Mouse (Mus musculus) heart, embryonic 13.5 days (tissue): ENCODE measurements around the gene Yars. TPM values are rescaled to one million over a fixed set of nuclear protein-coding genes. Genes with fewer than 3 reads are reported as not detected.

ENCODE experiments used
- ATAC-seq: fragments of 200-750 bp; cut with Nextera tagmentation; 2 replicates; pipeline ENCODE4 v1.8.0; 2017; ENCODE audit warnings: moderate TSS enrichment; ENCODE audit not compliant: insufficient number of reproducible peaks, low FRiP score, low TSS enrichment; ENCODE audit errors: extremely low read depth
- H3K27ac ChIP-seq: fragments of 300-500 bp; sonication (generic); replicated peaks from 2 replicates; pipeline ENCODE4 v1.5.1; 2015; ENCODE audit warnings: moderate library complexity, mild to moderate bottlenecking, inconsistent platforms
- H3K27me3 ChIP-seq: fragments of 300-500 bp; sonication (generic); replicated peaks from 2 replicates; pipeline ENCODE4 v1.6.1; 2015; ENCODE audit warnings: mild to moderate bottlenecking, inconsistent platforms
- H3K36me3 ChIP-seq: fragments of 300-500 bp; sonication (generic); 2 replicates; pipeline ENCODE4 v1.6.1; 2015; ENCODE audit warnings: mild to moderate bottlenecking, inconsistent platforms
- H3K4me1 ChIP-seq: fragments of 300-500 bp; sonication (generic); 2 replicates; pipeline ENCODE4 v1.6.1; 2015; ENCODE audit warnings: inconsistent platforms
- H3K4me2 ChIP-seq: fragments of 300-500 bp; sonication (generic); 2 replicates; pipeline ENCODE4 v1.6.1; 2015; ENCODE audit warnings: inconsistent platforms, mild to moderate bottlenecking, moderate library complexity
- H3K4me3 ChIP-seq: fragments of 300-500 bp; sonication (generic); 2 replicates; pipeline ENCODE4 v1.5.1; 2015; ENCODE audit warnings: moderate library complexity, mild to moderate bottlenecking, inconsistent platforms
- H3K9ac ChIP-seq: fragments of 300-500 bp; sonication (generic); 2 replicates; pipeline ENCODE4 v1.6.1; 2015; ENCODE audit warnings: inconsistent platforms, mild to moderate bottlenecking, moderate library complexity
- H3K9me3 ChIP-seq: fragments of 300-500 bp; sonication (generic); 2 replicates; pipeline ENCODE4 v1.6.1; 2016; ENCODE audit warnings: inconsistent platforms
- WGBS: fragments of 180-500 bp; shearing (Covaris S2); methylation state at CpG from one replicate; pipeline ENCODE4 v1.1.7; 2015; ENCODE audit warnings: mixed read lengths; 5-methylcytosine and 5-hydroxymethylcytosine counted together
- polyA plus RNA-seq: library from polyadenylated mRNA; unstranded; fragments of >200 nt; fragmentation: Nextera tagmentation; extraction: Ambion mirVana; gene quantifications from 2 replicates; pipeline ENCODE4 v1.2.1, GENCODE M21; 2015

Gene Yars
- polyA plus RNA-seq, 1 experiment from 2014 or later = 49.8 TPM

- WGBS = 57% methylated on average over 13 of the region's 13 CpGs
- ATAC-seq = no peak
- Histone ChIP-seq H3K27ac (peak overlapping the region; percentile 41), H3K4me3 (no peak overlapping the region), H3K4me1 (peaks cover 54% of the 10 kb centered on the region), H3K9ac (no peak overlapping the region), H3K27me3 (no peaks in the 10 kb centered on the region), H3K36me3 (peaks cover 45% of the 10 kb centered on the region), H3K9me3 (no peaks in the 10 kb centered on the region), H3K4me2 (peak overlapping the region; percentile 22; the same call in 1 of the 2 replicates)
Measured at GRCm38 (mm10) chr4:129147552-129148103, 41.9 kb upstream of the Yars start.

- peaks cover 58% of the 10 kb centered on the region for H3K36me3 ChIP-seq
- WGBS = 79% methylated on average over 1 of the region's 1 CpGs
Measured at GRCm38 (mm10) chr4:129149321-129149720, 40.2 kb upstream of the Yars start.

GRCm38 (mm10) chr4:129151276-129151811 is 38.2 kb upstream of the Yars start:
- no peak overlapping the region for H3K4me2 ChIP-seq
- peaks cover 76% of the 10 kb centered on the region for H3K36me3 ChIP-seq
- no peaks in the 10 kb centered on the region for H3K27me3 ChIP-seq
- no peaks in the 10 kb centered on the region for H3K9me3 ChIP-seq
- ATAC-seq = no peak
- 88% methylated on average over 4 of the region's 4 CpGs for WGBS
- H3K4me1 ChIP-seq = peaks cover 20% of the 10 kb centered on the region
- H3K27ac ChIP-seq = no peak overlapping the region
- no peak overlapping the region for H3K9ac ChIP-seq
- no peak overlapping the region for H3K4me3 ChIP-seq

More at GRCm38 (mm10) chr4:129149321-129149720, 40.2 kb upstream of the Yars start:
- no peaks in the 10 kb centered on the region for H3K9me3 ChIP-seq
- no peaks in the 10 kb centered on the region for H3K27me3 ChIP-seq
- H3K4me3 ChIP-seq = no peak overlapping the region
- no peak for ATAC-seq
- H3K27ac ChIP-seq = no peak overlapping the region
- no peak overlapping the region for H3K4me2 ChIP-seq
- peaks cover 38% of the 10 kb centered on the region for H3K4me1 ChIP-seq
- H3K9ac ChIP-seq = no peak overlapping the region

DNA sequence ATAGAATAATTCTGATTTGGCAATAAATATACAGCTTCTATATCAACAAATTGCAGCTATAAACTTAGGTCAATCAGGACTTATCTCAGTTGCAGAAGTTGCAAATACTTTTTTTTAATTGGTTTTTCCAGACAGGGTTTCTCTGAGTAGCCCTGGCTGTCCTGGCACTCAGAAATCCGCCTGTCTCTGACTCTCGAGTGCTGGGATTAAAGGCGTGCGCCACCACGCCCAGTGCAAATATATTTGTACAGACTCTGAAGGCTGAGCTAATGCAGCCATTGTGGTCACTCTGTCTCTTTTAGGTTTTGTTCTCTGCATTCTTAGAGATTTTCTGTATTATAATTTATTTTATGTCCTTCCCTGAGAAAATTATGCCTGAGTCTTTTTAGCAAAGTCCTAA is 32.0 kb upstream of the Yars start:
- Histone ChIP-seq H3K36me3 (peaks cover 71% of the 10 kb centered on the region), H3K4me3 (no peak overlapping the region), H3K4me2 (no peak overlapping the region), H3K27me3 (no peaks in the 10 kb centered on the region), H3K27ac (peak overlapping the region; percentile 49; the same call in 1 of the 2 replicates), H3K9me3 (no peaks in the 10 kb centered on the region), H3K9ac (no peak overlapping the region), H3K4me1 (peaks cover 18% of the 10 kb centered on the region)
- no peak for ATAC-seq
- 77% methylated on average over 5 of the region's 5 CpGs for WGBS

GRCm38 (mm10) chr4:129158549-129158948 is 31.0 kb upstream of the Yars start:
- peaks cover 69% of the 10 kb centered on the region for H3K36me3 ChIP-seq

DNA sequence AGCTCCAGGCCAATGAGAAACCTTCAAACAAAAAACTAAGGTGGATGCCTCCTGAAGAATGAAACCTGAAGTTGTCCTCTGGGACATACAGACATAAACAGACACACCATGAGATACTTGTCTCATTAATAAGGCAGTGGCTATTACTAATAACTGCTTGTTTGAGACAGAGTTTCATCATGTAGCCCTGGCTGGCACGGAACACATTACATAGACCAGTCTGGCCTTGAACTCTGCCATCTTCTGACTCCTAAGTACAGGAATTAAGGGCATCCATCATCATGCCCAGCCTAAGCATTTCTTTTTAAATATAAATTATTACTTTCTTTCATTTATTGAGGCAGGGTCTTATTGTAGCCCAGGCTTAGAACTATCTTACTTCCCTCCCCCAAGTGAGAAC is 28.5 kb upstream of the Yars start:
- no peak for ATAC-seq
- H3K9me3 ChIP-seq = no peaks in the 10 kb centered on the region
- H3K4me1 ChIP-seq = peaks cover 18% of the 10 kb centered on the region
- H3K27me3 ChIP-seq = no peaks in the 10 kb centered on the region
- no peak overlapping the region for H3K4me2 ChIP-seq
- H3K27ac ChIP-seq = no peak overlapping the region
- no peak overlapping the region for H3K9ac ChIP-seq
- 86% methylated on average over 1 of the region's 1 CpGs for WGBS
- H3K4me3 ChIP-seq = no peak overlapping the region
- peaks cover 70% of the 10 kb centered on the region for H3K36me3 ChIP-seq

More at GRCm38 (mm10) chr4:129158549-129158948, 31.0 kb upstream of the Yars start:
- Histone ChIP-seq H3K9me3 (no peaks in the 10 kb centered on the region), H3K4me2 (no peak overlapping the region), H3K27ac (peak overlapping the region; percentile 42; the same call in 1 of the 2 replicates), H3K4me3 (no peak overlapping the region), H3K4me1 (peaks cover 18% of the 10 kb centered on the region), H3K9ac (0 out of 2 replicates have a peak overlapping the region, but pooled peaks have one; percentile 24), H3K27me3 (no peaks in the 10 kb centered on the region)
- WGBS = 21% methylated on average over 3 of the region's 3 CpGs
- ATAC-seq = no peak

DNA sequence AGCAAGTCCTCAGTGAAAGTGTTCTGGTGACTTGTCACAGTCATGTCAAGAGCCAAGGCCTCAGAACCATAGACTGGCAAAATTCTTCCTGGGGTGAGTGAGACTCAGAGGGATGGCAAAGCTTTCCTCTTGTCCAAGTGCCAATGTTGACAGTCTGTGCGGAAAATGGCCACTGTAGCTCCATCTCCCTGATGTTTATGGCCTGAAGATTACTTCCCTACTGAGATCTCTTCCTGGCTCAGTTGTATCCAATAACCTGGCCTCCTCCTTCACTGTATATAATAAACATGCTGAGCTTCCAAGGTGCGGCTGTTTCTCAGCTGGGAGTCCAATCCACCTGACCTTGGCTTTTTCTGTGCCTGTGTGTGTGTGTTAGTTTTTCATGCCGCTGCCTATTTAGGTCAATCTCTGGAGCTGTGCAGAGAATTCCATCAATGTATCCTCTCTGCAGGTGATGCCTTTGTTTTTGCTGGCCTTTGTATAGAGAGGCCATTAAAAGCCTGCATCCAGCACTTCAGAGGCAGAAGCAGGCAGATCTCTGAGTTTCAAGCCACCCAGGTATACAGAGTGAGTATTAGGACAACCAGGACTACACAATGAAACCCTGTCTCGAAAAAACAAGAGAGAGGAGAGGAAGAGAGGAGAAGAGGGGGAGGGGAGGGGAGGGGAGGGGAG is 27.8 kb upstream of the Yars start:
- Histone ChIP-seq H3K27me3 (no peaks in the 10 kb centered on the region), H3K4me3 (no peak overlapping the region), H3K27ac (no peak overlapping the region), H3K4me2 (no peak overlapping the region), H3K9ac (no peak overlapping the region), H3K9me3 (no peaks in the 10 kb centered on the region), H3K4me1 (peaks cover 18% of the 10 kb centered on the region), H3K36me3 (peaks cover 71% of the 10 kb centered on the region)
- 80% methylated on average over 4 of the region's 4 CpGs for WGBS
- ATAC-seq = no peak

GRCm38 (mm10) chr4:129172529-129172928 is 17.0 kb upstream of the Yars start:
- no peak overlapping the region for H3K9ac ChIP-seq
- ATAC-seq = no peak
- no peak overlapping the region for H3K27ac ChIP-seq
- no peaks in the 10 kb centered on the region for H3K4me1 ChIP-seq
- no peak overlapping the region for H3K4me3 ChIP-seq
- H3K36me3 ChIP-seq = peaks cover 85% of the 10 kb centered on the region
- H3K4me2 ChIP-seq = no peak overlapping the region
- 80% methylated on average over 1 of the region's 1 CpGs for WGBS
- peaks cover 3% of the 10 kb centered on the region; the same call in 1 of the 2 replicates for H3K9me3 ChIP-seq
- H3K27me3 ChIP-seq = no peaks in the 10 kb centered on the region

- Histone ChIP-seq H3K4me3 (no peak overlapping the region), H3K4me2 (no peak overlapping the region), H3K27ac (no peak overlapping the region), H3K36me3 (peaks cover 82% of the 10 kb centered on the region), H3K9me3 (no peaks in the 10 kb centered on the region), H3K4me1 (no peaks in the 10 kb centered on the region), H3K27me3 (no peaks in the 10 kb centered on the region), H3K9ac (no peak overlapping the region)
- no peak for ATAC-seq
- 69% methylated on average over 1 of the region's 1 CpGs for WGBS
Measured at GRCm38 (mm10) chr4:129179560-129179959, 10.0 kb upstream of the Yars start.

DNA sequence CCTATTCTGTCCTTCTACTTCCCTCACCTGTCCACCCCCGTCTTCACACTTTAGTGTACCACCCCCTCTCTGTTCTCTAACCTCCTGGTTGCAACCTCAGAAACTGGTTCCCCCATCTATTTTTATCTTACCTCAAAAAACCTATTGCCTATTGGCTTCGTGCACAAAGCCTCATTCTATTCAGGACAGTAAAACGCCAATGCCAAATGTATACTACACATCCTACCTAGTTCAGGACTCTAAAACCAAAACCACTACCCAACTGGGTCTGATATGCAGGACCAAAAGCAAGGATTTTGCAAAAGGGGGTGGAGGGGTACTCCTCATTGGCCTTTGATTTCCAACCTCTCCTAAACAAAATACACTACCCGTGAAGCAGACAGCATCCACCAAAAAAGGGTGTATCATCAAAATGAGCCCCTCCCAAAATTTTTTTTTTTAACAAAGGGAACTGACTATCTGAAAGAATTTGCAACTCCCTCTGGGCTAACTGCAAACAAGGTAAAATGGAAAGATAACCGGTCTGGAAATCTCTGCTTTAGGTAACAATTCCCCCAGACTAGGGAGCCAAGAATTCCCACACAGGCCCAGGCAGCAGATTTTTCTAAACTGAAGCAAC is 1.4 kb upstream of the Yars start:
- Histone ChIP-seq H3K4me2 (peak overlapping the region; percentile 79), H3K4me3 (peak overlapping the region; percentile 92), H3K9me3 (no peaks in the 10 kb centered on the region), H3K4me1 (peaks cover 30% of the 10 kb centered on the region), H3K27ac (peak overlapping the region; percentile 93), H3K36me3 (peaks cover 17% of the 10 kb centered on the region), H3K9ac (peak overlapping the region; percentile 95), H3K27me3 (no peaks in the 10 kb centered on the region)
- 42% methylated on average over 5 of the region's 5 CpGs for WGBS
- no peak for ATAC-seq

GRCm38 (mm10) chr4:129188803-129189541 is 588 bp upstream of the Yars start:
- H3K27me3 ChIP-seq = no peaks in the 10 kb centered on the region
- H3K9me3 ChIP-seq = no peaks in the 10 kb centered on the region
- H3K27ac ChIP-seq = peak overlapping the region; percentile 93
- peak; percentile 37 for ATAC-seq
- H3K36me3 ChIP-seq = peaks cover 12% of the 10 kb centered on the region; the same call in 1 of the 2 replicates
- WGBS = under 1% methylated on average over 65 of the region's 74 CpGs
- peak overlapping the region; percentile 92 for H3K4me3 ChIP-seq
- peaks cover 30% of the 10 kb centered on the region for H3K4me1 ChIP-seq
- peak overlapping the region; percentile 79 for H3K4me2 ChIP-seq
- H3K9ac ChIP-seq = peak overlapping the region; percentile 95
